Mouse (Mus musculus): ENCODE measurements at regions not wholly inside any gene's neighbourhood (a gene's known extent, or its start where the extent isn't known, plus 50 kb on each side); places are given as distances from the start of the nearest gene placed in this dataset.
A peak's percentile ranks its signal among the peaks of the same experiment; 100 is the strongest.

GRCm38 (mm10) chr13:11106426-11106825 is 745.8 kb upstream of the Chrm3 start:
- Histone ChIP-seq H3K4me1 (no peaks in the 10 kb centered on the region), H3K27me3 (ENCODE audit: low read depth, poor library complexity, severe bottlenecking) (no peaks in the 10 kb centered on the region), H3K9me3 (replicated peaks) (no peaks in the 10 kb centered on the region), H3K27ac (no peak overlapping the region), H3K36me3 (no peaks in the 10 kb centered on the region), H3K4me3 (no peak overlapping the region)
- no peak for DNase-seq (ENCODE audit: low spot score)
- WGBS: 95% methylated on average over 4 of the region's 4 CpGs

- Histone ChIP-seq H3K9me3 (replicated peaks) (no peaks in the 10 kb centered on the region), H3K27ac (no peak overlapping the region), H3K36me3 (no peaks in the 10 kb centered on the region), H3K4me3 (no peak overlapping the region), H3K27me3 (ENCODE audit: low read depth, poor library complexity, severe bottlenecking) (no peaks in the 10 kb centered on the region), H3K4me1 (no peaks in the 10 kb centered on the region)
- WGBS: 87% methylated on average over 2 of the region's 2 CpGs
- DNase-seq (ENCODE audit: low spot score): no peak
Observed at GRCm38 (mm10) chr13:11105571-11105970, 744.9 kb upstream of the Chrm3 start.

- peak overlapping the region; percentile 38; the same call in 1 of the 2 replicates for H3K27ac ChIP-seq
- DNase-seq (ENCODE audit: low spot score): no peak
- H3K9me3 ChIP-seq (replicated peaks): no peaks in the 10 kb centered on the region
- H3K4me1 ChIP-seq: peaks cover 23% of the 10 kb centered on the region
- no peaks in the 10 kb centered on the region for H3K27me3 ChIP-seq (ENCODE audit: low read depth, poor library complexity, severe bottlenecking)
- no peak overlapping the region for H3K4me3 ChIP-seq
- H3K36me3 ChIP-seq: no peaks in the 10 kb centered on the region
Observed at GRCm38 (mm10) chr13:11099586-11099950, 738.9 kb upstream of the Chrm3 start.

GRCm38 (mm10) chr13:11098899-11099585 is 738.4 kb upstream of the Chrm3 start:
- H3K4me3 ChIP-seq: no peak overlapping the region
- peak overlapping the region; percentile 38; the same call in 1 of the 2 replicates for H3K27ac ChIP-seq
- DNase-seq (ENCODE audit: low spot score): peak; percentile 59
- peaks cover 23% of the 10 kb centered on the region for H3K4me1 ChIP-seq
- no peaks in the 10 kb centered on the region for H3K9me3 ChIP-seq (replicated peaks)
- WGBS: 2% methylated on average over 4 of the region's 4 CpGs
- H3K27me3 ChIP-seq (ENCODE audit: low read depth, poor library complexity, severe bottlenecking): no peaks in the 10 kb centered on the region
- H3K36me3 ChIP-seq: no peaks in the 10 kb centered on the region

- Histone ChIP-seq H3K4me1 (no peaks in the 10 kb centered on the region), H3K27ac (no peak overlapping the region), H3K27me3 (ENCODE audit: low read depth, poor library complexity, severe bottlenecking) (no peaks in the 10 kb centered on the region), H3K4me3 (no peak overlapping the region), H3K36me3 (no peaks in the 10 kb centered on the region), H3K9me3 (replicated peaks) (no peaks in the 10 kb centered on the region)
- 93% methylated on average over 2 of the region's 2 CpGs for WGBS
- no peak for DNase-seq (ENCODE audit: low spot score)
Observed at GRCm38 (mm10) chr13:11092911-11093310, 732.3 kb upstream of the Chrm3 start.
